Mouse (Mus musculus) midbrain, postnatal 0 days (tissue): ENCODE data around the gene Lamc1. TPM values are rescaled to one million over a fixed set of nuclear protein-coding genes. Genes with fewer than 3 reads are reported as not detected.
A peak's percentile ranks its signal among the peaks of the same experiment; 100 is the strongest.

Source experiments
- ATAC-seq: fragments of 200-750 bp; cut with Nextera tagmentation; 2 replicates; pipeline ENCODE4 v1.8.0; 2017; ENCODE audit warnings: moderate number of reproducible peaks, mild to moderate bottlenecking, moderate TSS enrichment, moderate library complexity; ENCODE audit not compliant: low FRiP score
- DNase-seq: peaks from one replicate; pipeline ENCODE4 v3.0.0-alpha.2; 2015; ENCODE audit warnings: low spot score
- H3K27ac ChIP-seq: fragments of 300-500 bp; sonication (generic); 2 replicates; pipeline ENCODE4 v1.5.1; 2014; ENCODE audit warnings: low read depth, mild to moderate bottlenecking, low read length, mixed read lengths
- H3K27me3 ChIP-seq: fragments of 300-500 bp; sonication (generic); 2 replicates; pipeline ENCODE4 v1.6.1; 2014; ENCODE audit warnings: low read length, control low read depth, mixed read lengths; ENCODE audit not compliant: insufficient read depth
- H3K36me3 ChIP-seq: fragments of 300-500 bp; sonication (generic); 2 replicates; pipeline ENCODE4 v1.6.1; 2014; ENCODE audit warnings: low read length, control low read depth, mixed read lengths; ENCODE audit not compliant: insufficient read depth
- H3K4me1 ChIP-seq: fragments of 300-500 bp; sonication (generic); 2 replicates; pipeline ENCODE4 v1.6.1; 2014; ENCODE audit warnings: mild to moderate bottlenecking, control low read depth, antibody characterized with exemption, low read length, mixed read lengths; ENCODE audit not compliant: insufficient read depth
- H3K4me2 ChIP-seq: fragments of 300-500 bp; sonication (generic); 2 replicates; pipeline ENCODE4 v1.6.1; 2014; ENCODE audit warnings: low read depth, mild to moderate bottlenecking, low read length, mixed read lengths; ENCODE audit not compliant: poor library complexity, severe bottlenecking
- H3K4me3 ChIP-seq: fragments of 300-500 bp; sonication (generic); 2 replicates; pipeline ENCODE4 v1.5.1; 2014; ENCODE audit warnings: low read depth, mild to moderate bottlenecking, low read length, moderate library complexity
- H3K9ac ChIP-seq: fragments of 300-500 bp; sonication (generic); replicated peaks from 2 replicates; pipeline ENCODE4 v1.6.1; 2014; ENCODE audit warnings: mild to moderate bottlenecking, low read length, moderate library complexity, mixed read lengths; ENCODE audit not compliant: poor library complexity, severe bottlenecking
- H3K9me3 ChIP-seq: fragments of 300-500 bp; sonication (generic); 2 replicates; pipeline ENCODE4 v1.6.1; 2016; ENCODE audit warnings: low read length, control low read depth
- CTCF ChIP-seq: IDR thresholded peaks from 2 replicates; pipeline ENCODE4 v1.5.1; 2016; ENCODE audit warnings: antibody characterized with exemption, mild to moderate bottlenecking
- WGBS: fragments of 180-500 bp; shearing (Covaris S2); extraction: QIAGEN DNeasy Blood & Tissue Kit; methylation state at CpG from one replicate; pipeline ENCODE4 v1.1.7; 2014; 5-methylcytosine and 5-hydroxymethylcytosine counted together
- polyA plus RNA-seq: library from polyadenylated mRNA; unstranded; fragments of >200 nt; fragmentation: Nextera tagmentation; extraction: Ambion mirVana; gene quantifications from 2 replicates; pipeline ENCODE4 v1.2.1, GENCODE M21; 2015
- total RNA-seq: library from RNA; depleted of rRNA; stranded (reverse); fragments of >200 nt; gene quantifications from 2 replicates; pipeline ENCODE4 v1.2.3, GENCODE M21; 2014

The Lamc1 gene
- total and polyA plus RNA-seq, 2 experiments from 2014 or later, result 11.5 to 40.6 TPM

- TF ChIP-seq CTCF, result no peak
- Histone ChIP-seq H3K4me1 (0 out of 2 replicates have a peak, but pooled peaks cover 5% of the 10 kb centered on the region), H3K4me2 (no peak overlapping the region), H3K9ac (no peak overlapping the region), H3K36me3 (no peaks in the 10 kb centered on the region; the same call in 1 of the 2 replicates), H3K4me3 (no peak overlapping the region), H3K9me3 (no peaks in the 10 kb centered on the region), H3K27ac (no peak overlapping the region), H3K27me3 (no peaks in the 10 kb centered on the region)
- ATAC-seq (no peak), DNase-seq (no peak)
- 52% methylated on average over 5 of the region's 5 CpGs for WGBS
Measured at GRCm38 (mm10) chr1:153259752-153260300, 72.8 kb downstream of the Lamc1 start.

- Histone ChIP-seq H3K9ac (no peak overlapping the region), H3K4me1 (no peaks in the 10 kb centered on the region), H3K9me3 (no peaks in the 10 kb centered on the region; the same call in 1 of the 2 replicates), H3K27ac (no peak overlapping the region), H3K4me2 (no peak overlapping the region), H3K36me3 (peaks cover 14% of the 10 kb centered on the region), H3K27me3 (no peaks in the 10 kb centered on the region), H3K4me3 (no peak overlapping the region)
- TF ChIP-seq CTCF, result no peak
- ATAC-seq (no peak), DNase-seq (no peak)
- WGBS, result 85% methylated on average over 4 of the region's 4 CpGs
Measured at GRCm38 (mm10) chr1:153252540-153253210, 79.9 kb downstream of the Lamc1 start.

GRCm38 (mm10) chr1:153251590-153252206, 80.9 kb downstream of the Lamc1 start:
- H3K27me3 ChIP-seq, result no peaks in the 10 kb centered on the region
- H3K4me3 ChIP-seq, result no peak overlapping the region
- H3K4me2 ChIP-seq, result no peak overlapping the region
- DNase-seq, result no peak
- no peaks in the 10 kb centered on the region; the same call in 1 of the 2 replicates for H3K9me3 ChIP-seq
- 91% methylated on average over 12 of the region's 12 CpGs for WGBS
- H3K27ac ChIP-seq, result no peak overlapping the region
- H3K36me3 ChIP-seq, result peaks cover 21% of the 10 kb centered on the region
- ATAC-seq, result no peak
- H3K4me1 ChIP-seq, result no peaks in the 10 kb centered on the region
- no peak overlapping the region for H3K9ac ChIP-seq
- TF ChIP-seq CTCF, result no peak

- Histone ChIP-seq H3K27me3 (no peaks in the 10 kb centered on the region), H3K36me3 (peaks cover 44% of the 10 kb centered on the region), H3K9me3 (no peaks in the 10 kb centered on the region), H3K4me1 (no peaks in the 10 kb centered on the region), H3K4me3 (no peak overlapping the region), H3K27ac (no peak overlapping the region), H3K9ac (no peak overlapping the region), H3K4me2 (no peak overlapping the region)
- TF ChIP-seq CTCF, result no peak
- DNase-seq, result no peak
- ATAC-seq, result no peak
- 77% methylated on average over 7 of the region's 7 CpGs for WGBS
Measured at GRCm38 (mm10) chr1:153241346-153241745, 91.2 kb downstream of the Lamc1 start.

- no peaks in the 10 kb centered on the region for H3K27me3 ChIP-seq
- no peak overlapping the region for H3K4me3 ChIP-seq
- DNase-seq (peak; percentile 14), ATAC-seq (no peak)
- H3K36me3 ChIP-seq, result peaks cover 22% of the 10 kb centered on the region
- H3K4me1 ChIP-seq, result no peaks in the 10 kb centered on the region
- no peak overlapping the region for H3K4me2 ChIP-seq
- no peaks in the 10 kb centered on the region for H3K9me3 ChIP-seq
- TF ChIP-seq CTCF, result no peak
- no peak overlapping the region for H3K9ac ChIP-seq
- WGBS, result 70% methylated on average over 4 of the region's 4 CpGs
- H3K27ac ChIP-seq, result no peak overlapping the region
Measured at GRCm38 (mm10) chr1:153235576-153235975, 97.0 kb downstream of the Lamc1 start.

- no peaks in the 10 kb centered on the region for H3K27me3 ChIP-seq
- no peak for ATAC-seq
Measured at GRCm38 (mm10) chr1:153231681-153232080, 100.9 kb downstream of the Lamc1 start.

More at GRCm38 (mm10) chr1:153231681-153232080, 100.9 kb downstream of the Lamc1 start:
- Histone ChIP-seq H3K4me1 (no peaks in the 10 kb centered on the region), H3K4me3 (no peak overlapping the region), H3K9ac (no peak overlapping the region), H3K9me3 (no peaks in the 10 kb centered on the region), H3K36me3 (peaks cover 31% of the 10 kb centered on the region), H3K27ac (no peak overlapping the region), H3K4me2 (no peak overlapping the region)
- no peak for TF ChIP-seq CTCF
- WGBS, result 90% methylated on average over 9 of the region's 9 CpGs
- no peak for DNase-seq
